Mouse (Mus musculus): Measurements from ENCODE around the gene Kbtbd2.

Gene Kbtbd2

DNA sequence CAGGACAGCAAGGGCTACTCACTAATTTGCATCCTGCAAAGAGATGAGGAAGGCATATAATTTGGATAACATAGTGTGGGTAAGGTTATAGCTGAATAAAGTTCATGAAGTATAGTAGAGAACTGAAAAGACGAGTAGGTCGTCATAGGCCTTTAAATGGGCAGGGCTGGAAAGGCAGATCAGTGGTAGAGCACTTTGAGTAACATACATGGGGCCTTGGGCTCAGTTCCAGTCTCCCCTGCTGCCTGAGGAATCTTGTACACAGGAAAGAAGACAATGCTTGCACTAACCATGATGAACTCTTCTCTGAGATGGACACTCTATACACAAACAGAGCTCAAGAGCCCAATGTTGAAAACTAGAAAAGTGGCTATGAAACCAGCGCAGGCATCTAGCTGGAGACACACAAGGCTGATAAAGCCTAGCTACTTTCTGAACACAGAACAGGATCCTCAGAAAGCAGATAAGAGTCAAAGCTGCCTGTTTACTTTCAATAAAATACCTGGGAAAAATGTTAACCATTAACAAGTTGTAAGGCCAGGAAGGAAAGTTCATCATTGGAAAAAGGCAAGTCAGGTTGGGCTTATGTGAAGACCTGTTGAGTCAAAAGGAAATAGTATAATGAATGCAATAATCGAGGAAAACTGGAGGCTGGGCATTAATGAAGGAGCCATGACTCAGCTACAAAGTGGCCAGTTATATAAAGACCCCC, 13.9 kb downstream of the Kbtbd2 start:
- no peak for DNase-seq

DNA sequence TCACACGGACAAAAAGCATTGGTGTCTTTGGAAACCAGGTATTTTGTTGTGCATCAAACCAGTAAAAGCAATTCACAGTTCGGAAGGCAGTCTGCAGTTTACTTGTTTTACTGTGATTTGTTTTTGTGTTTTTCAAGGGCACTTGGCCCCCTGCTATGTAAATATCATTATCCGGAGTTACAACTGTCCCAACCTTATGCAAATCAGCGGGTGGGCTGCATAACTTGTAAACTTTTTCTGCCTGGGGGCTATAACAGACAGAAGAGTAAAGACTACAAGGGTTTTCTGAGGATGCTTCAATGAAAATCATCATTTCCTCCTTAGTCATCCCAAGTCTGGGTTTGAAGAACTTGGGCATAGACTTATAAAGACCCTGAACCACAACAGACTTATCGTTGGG, 18.0 kb downstream of the Kbtbd2 start:
- no peak for DNase-seq

GRCm38 (mm10) chr6:56775816-56776215, 21.8 kb downstream of the Kbtbd2 start:
- DNase-seq = no peak

GRCm38 (mm10) chr6:56765696-56766095, 31.9 kb downstream of the Kbtbd2 start:
- no peak for DNase-seq

DNA sequence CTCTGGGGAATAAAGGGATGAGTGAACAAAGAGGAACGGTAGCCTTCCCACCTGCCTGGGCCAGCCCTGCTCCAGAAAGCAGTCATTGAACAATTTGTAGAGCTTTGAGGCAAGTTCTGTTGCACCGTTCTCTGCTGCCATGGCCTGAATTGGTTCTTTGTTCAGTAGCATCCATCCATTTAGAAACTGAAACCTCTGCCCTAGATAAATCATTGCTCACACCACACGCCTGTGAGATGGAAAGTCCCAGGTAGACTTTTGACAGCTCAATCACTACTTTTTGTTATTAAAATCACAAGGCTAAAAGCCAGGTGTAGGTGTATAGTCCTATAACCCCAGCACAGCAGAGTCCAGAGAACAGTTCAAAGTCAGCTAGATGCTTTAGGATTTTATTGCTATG, 32.3 kb downstream of the Kbtbd2 start:
- no peak for DNase-seq

GRCm38 (mm10) chr6:56759324-56759723, 38.3 kb downstream of the Kbtbd2 start:
- DNase-seq = no peak

GRCm38 (mm10) chr6:56756117-56756516, 41.5 kb downstream of the Kbtbd2 start:
- DNase-seq = no peak

DNA sequence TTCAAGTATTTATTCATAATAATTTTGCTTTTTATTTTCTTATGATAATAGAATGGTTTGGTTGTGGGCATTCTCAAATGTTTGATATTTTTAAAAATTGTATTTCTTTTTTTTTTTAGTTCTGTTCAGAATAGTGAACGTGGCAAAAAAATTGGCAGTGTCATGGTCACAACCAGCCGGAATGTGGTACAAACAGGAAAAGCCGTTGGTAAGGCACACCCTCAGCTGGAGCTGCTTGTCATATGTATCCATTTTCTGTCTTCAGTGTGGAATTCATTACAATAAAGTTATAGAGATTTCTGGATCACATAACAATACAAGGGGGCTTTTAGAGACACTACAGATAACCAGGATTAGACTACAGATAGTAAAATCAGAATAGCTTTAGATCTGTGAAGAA, 43.9 kb downstream of the Kbtbd2 start:
- DNase-seq = no peak

DNA sequence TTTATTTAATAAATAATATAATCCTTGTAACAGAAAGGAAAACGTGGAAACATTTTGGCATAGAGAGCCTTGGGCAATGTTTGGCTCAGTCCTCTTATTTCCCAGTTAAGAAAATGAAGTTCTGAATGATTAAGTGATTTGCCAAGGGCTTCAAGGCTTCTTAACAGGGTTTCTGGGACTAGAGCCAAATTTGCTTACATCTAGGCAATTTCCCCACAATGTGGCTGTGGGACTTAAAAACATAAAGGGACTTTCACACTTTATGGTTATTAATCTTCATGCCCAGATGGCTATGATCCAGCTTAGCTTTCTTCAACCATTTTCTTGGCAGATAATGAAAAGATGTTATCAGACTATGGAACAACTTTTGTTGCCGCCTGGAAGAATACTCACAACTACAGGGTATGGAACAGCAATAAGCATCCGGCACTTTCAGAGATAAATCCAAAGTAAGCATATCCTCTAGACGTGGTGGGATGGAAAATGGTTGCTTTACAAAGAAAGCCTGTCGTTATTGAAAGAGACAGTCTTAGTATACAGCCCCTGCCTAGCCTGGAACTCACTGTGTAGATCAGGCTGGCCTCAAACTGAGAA, 51.6 kb downstream of the Kbtbd2 start:
- no peak for DNase-seq

DNA sequence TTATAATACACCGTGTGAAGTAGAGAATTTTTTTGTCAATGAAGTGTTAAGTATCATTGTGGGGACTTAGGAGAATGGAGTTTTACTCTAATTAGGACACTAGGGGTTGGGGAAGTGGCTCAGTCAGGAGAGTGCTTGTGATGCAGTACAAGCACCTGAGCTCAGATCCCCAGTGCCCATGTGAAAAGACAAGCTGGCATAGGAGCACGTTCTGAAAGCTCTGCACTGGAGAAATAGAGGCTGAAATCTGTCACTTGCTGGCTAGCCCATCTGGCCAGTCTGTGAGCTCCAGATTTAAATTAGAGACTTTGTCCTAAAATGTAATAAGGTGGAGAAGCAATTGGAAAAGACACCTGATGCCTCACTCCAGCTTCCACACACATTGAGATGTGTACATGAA, 65.1 kb downstream of the Kbtbd2 start:
- no peak for DNase-seq

All from right cerebral cortex, postnatal 25 days (tissue).